Mouse (Mus musculus): Measurements from ENCODE around the gene Olfr1238.

The Olfr1238 gene

GRCm38 (mm10) chr2:89409576-89409975 is at the start of gene Olfr1238:
TSS of gene Olfr1238 (minus strand) at chr2:89409676.
- no peak for DNase-seq (ENCODE audit: low read depth, low spot score)

- DNase-seq (ENCODE audit: low read depth, low spot score), result no peak
Measured at GRCm38 (mm10) chr2:89442900-89443299, 33.4 kb upstream of the Olfr1238 start, which contains the start of gene Olfr1240. TSS of gene Olfr1240 (minus strand) at chr2:89443000.

GRCm38 (mm10) chr2:89420307-89420706 is 10.8 kb upstream of the Olfr1238 start, which contains the start of gene Olfr1239:
TSS of gene Olfr1239 (minus strand) at chr2:89420407.
- DNase-seq (ENCODE audit: low read depth, low spot score), result no peak

DNA sequence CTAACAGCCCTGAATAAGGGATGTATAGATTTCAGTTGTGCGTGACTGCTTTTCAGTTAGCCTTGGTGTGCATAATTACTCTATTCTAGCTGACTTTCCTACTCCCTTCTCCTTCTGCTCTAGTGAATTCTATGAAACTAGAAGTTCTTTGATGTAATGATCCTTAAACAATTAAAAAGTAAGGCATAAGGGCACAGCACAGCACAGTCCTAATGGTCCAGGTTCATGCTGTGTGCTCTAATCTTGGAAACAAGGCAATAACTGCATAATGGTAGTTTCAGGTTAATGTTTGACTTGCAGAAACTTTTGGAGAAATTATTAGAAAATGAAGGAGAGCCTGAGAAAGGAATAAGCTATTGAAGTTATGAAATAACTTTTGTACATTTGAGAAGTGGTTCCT is 5.1 kb upstream of the Olfr1238 start:
- DNase-seq (ENCODE audit: low read depth, low spot score), result no peak

- DNase-seq (ENCODE audit: low read depth, low spot score), result no peak
Measured at GRCm38 (mm10) chr2:89400882-89401281, 8.6 kb downstream of the Olfr1238 start.

- no peak for DNase-seq (ENCODE audit: low read depth, low spot score)
Measured at GRCm38 (mm10) chr2:89364765-89365164, 44.7 kb downstream of the Olfr1238 start, which contains the start of gene Olfr1234. TSS of gene Olfr1234 (minus strand) at chr2:89364865.

All from ES-CJ7 (cell line).